Mouse (Mus musculus): ENCODE measurements around the gene Adam33. TPM values are rescaled to one million over a fixed set of nuclear protein-coding genes. Genes with fewer than 3 reads are reported as not detected.

The Adam33 gene
- polyA plus RNA-seq, 1 experiment from 2014 or later: 0.34 TPM

DNA sequence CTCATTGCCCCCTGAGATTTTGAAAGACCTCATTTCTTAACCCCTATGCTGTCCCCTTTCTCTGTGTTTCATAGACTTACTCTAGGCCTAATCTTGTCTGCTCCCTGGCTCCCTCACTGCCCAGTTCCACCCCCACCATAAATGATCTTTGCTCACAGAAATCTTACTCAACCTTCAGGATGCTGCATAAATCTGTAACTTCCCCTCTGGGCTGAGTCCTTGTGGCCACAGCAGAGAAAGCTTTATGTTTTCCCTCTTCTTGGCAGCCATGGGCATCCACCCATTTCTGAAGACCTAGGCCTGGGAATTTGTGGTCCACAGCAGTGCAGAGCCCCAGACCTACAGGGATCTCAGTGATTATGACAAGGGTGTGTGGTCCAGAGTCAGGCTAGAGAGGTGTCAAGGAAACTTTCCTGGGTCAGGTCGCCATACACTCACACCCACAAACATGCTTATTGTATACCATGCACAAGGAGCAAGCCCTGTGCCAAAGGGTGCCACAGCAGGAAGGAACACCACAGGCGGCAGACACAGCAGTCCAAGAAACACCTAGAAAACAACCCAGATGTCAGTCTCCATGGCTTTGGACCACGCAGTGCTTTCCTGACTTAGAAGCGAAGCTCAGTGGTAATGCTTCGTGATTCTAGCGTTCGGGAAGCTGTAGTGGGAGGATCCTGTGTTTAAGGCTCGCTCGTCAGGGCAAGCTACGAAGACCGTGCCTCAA, 23.2 kb upstream of the Adam33 start, which contains the start of gene Siglec1:
Siglec1 (minus strand) TSS at position 99 of the 724 bp plus-strand sequence.
- no peaks in the 10 kb centered on the region for H3K27me3 ChIP-seq
- H3K9ac ChIP-seq: no peak within 1 kb of the TSS
- H3K4me2 ChIP-seq: no peak within 1 kb of the TSS
- H3K4me1 ChIP-seq: no peaks in the 10 kb centered on the region
- WGBS: 88% methylated on average over 11 of the region's 11 CpGs
- no peak for ATAC-seq
- H3K36me3 ChIP-seq (ENCODE audit: poor library complexity, severe bottlenecking): no peaks in the 10 kb centered on the region
- no peaks in the 10 kb centered on the region for H3K9me3 ChIP-seq (replicated peaks)
- no peak within 1 kb of the TSS for H3K27ac ChIP-seq
- no peak within 1 kb of the TSS for H3K4me3 ChIP-seq

DNA sequence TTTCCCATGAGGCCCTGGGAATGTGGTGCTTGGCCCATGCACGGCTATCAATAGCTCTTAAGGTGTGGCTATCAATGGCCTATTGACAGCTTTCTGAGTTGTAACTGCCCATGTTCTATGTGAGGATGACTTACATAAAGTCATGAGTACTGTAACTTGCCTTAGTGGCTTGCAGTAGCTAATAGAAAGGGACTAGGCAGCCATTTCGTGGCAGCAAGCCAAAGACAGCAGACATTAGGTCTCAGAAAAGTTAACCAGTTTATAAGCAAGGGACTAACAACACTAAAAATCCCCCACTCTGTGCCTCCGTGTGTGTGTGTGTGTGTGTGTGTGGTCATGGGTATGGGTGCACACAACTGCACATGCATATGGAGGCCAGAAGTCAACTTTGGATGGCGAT, 20.6 kb upstream of the Adam33 start:
- Histone ChIP-seq H3K27me3 (0 out of 2 replicates have a peak, but pooled peaks cover 2% of the 10 kb centered on the region), H3K4me3 (no peak overlapping the region), H3K9me3 (replicated peaks) (no peaks in the 10 kb centered on the region), H3K9ac (no peak overlapping the region), H3K4me1 (no peaks in the 10 kb centered on the region), H3K4me2 (no peak overlapping the region), H3K27ac (no peak overlapping the region), H3K36me3 (ENCODE audit: poor library complexity, severe bottlenecking) (no peaks in the 10 kb centered on the region)
- WGBS: 88% methylated on average over 4 of the region's 4 CpGs
- no peak for ATAC-seq

DNA sequence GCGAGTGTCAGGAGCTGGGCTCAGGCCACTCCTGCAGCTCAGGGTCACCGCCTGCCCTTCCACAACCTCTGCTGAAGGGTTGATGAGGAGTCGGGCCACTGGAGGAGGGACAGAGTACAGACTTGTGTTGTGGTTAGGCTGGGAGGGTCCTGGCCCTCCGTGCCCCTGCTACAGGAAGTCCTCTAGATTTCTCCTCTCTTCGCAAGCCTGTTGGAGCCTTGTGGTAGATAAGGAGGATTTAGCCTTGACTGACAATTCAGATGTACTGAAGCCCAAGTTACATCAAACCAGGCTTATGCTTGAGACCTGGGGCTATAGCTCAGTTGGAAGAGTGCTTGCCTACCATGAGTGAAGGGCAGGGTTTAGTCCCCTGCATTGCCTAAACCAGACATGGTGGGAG, 16.9 kb upstream of the Adam33 start:
- ATAC-seq: no peak
- WGBS: 88% methylated on average over 5 of the region's 5 CpGs
- Histone ChIP-seq H3K9ac (no peak overlapping the region), H3K36me3 (ENCODE audit: poor library complexity, severe bottlenecking) (no peaks in the 10 kb centered on the region), H3K4me2 (no peak overlapping the region), H3K27me3 (0 out of 2 replicates have a peak, but pooled peaks cover 2% of the 10 kb centered on the region), H3K9me3 (replicated peaks) (no peaks in the 10 kb centered on the region), H3K4me1 (no peaks in the 10 kb centered on the region), H3K27ac (no peak overlapping the region), H3K4me3 (no peak overlapping the region)

DNA sequence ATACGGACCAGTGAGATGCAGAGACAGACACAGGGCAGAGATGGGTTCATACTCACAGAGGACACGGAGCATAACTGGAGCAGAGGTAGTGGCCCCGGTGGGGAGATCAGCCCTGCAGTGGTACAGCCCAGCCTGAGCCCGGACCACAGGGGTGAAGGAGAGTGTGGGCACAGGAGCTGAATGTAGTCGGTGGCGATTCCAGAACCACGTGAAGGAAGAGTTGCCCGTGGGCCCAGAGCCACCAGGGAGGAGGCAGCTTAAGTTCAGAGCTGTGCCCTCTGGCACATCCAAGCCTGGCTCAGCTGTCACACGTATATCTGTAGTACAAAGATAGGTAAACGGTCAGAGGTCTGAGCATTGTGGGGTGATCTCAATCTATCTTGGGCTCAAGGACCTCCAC, 8.9 kb upstream of the Adam33 start:
- Histone ChIP-seq H3K9ac (no peak overlapping the region), H3K27me3 (no peaks in the 10 kb centered on the region), H3K4me3 (no peak overlapping the region), H3K4me2 (no peak overlapping the region), H3K36me3 (ENCODE audit: poor library complexity, severe bottlenecking) (no peaks in the 10 kb centered on the region), H3K9me3 (replicated peaks) (no peaks in the 10 kb centered on the region), H3K4me1 (no peaks in the 10 kb centered on the region), H3K27ac (no peak overlapping the region)
- no peak for ATAC-seq
- 88% methylated on average over 10 of the region's 10 CpGs for WGBS

DNA sequence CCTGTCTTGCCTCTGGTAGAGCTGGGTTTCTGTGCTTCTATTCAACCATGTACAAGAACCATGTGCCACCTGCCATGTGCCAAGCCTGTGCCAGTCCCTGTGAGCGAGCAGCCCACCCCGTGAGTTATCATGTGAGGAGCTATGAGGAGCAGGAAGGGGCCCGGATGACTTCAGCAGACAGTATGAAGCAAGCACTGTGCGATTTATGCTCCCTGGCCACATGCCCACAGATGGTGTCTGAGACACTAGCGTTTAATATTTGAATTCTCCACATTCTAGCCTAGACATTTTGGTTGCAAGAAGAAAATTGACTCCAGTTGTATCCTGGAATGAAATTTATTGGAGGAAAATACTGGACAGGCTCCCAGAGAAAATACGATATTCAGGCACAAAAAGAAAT, 3.9 kb upstream of the Adam33 start:
- ATAC-seq: no peak
- H3K9ac ChIP-seq: no peak overlapping the region
- no peaks in the 10 kb centered on the region for H3K36me3 ChIP-seq (ENCODE audit: poor library complexity, severe bottlenecking)
- H3K27me3 ChIP-seq: peaks cover 21% of the 10 kb centered on the region
- H3K27ac ChIP-seq: no peak overlapping the region
- H3K4me1 ChIP-seq: peaks cover 4% of the 10 kb centered on the region
- no peaks in the 10 kb centered on the region for H3K9me3 ChIP-seq (replicated peaks)
- H3K4me2 ChIP-seq: no peak overlapping the region
- H3K4me3 ChIP-seq: no peak overlapping the region
- 84% methylated on average over 6 of the region's 6 CpGs for WGBS

DNA sequence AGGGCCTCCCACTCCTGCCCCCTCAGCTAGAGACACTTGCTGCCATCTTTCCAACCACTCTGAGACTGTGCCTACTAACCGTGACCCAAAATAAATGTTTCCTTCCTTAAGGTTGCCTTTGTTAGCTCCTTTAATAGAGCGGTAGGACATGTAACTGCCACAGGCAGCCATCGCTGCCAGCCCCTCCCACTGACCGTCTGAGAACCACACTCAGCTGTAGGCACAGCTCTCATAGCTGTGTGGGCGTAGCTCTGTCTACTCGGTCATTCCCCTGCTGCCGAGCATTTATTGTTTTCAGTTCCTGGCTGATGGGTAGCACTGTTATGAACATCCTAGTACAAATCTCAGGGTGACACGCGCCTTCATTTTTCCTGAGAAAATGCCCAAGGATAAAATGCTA, 2.7 kb upstream of the Adam33 start:
- no peak overlapping the region for H3K4me2 ChIP-seq
- H3K36me3 ChIP-seq (ENCODE audit: poor library complexity, severe bottlenecking): no peaks in the 10 kb centered on the region
- H3K4me3 ChIP-seq: no peak overlapping the region
- no peaks in the 10 kb centered on the region for H3K9me3 ChIP-seq (replicated peaks)
- no peak overlapping the region for H3K9ac ChIP-seq
- no peak overlapping the region for H3K27ac ChIP-seq
- peaks cover 32% of the 10 kb centered on the region for H3K27me3 ChIP-seq
- 71% methylated on average over 9 of the region's 9 CpGs for WGBS
- no peak for ATAC-seq
- H3K4me1 ChIP-seq: peaks cover 4% of the 10 kb centered on the region

DNA sequence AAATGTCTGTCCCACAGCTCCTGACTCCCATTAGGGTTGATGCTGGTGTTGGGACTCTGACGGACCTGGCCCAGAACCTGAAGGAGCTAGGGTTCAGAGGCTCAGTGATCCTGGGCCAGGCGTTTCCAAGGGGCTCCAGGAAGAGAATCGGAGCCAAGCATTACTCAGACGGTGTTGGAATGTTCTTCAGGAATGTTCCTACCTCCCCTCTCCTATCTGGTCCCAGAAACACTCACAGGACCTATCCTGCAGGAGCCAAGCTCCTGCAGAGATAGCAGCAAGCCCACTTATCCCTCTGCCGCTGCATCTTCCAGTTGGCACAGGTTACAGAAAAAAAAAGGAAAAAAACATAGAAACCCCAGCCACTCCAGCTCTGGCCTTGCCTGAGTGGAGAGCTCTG, 2.0 kb downstream of the Adam33 start:
- Histone ChIP-seq H3K9me3 (replicated peaks) (no peaks in the 10 kb centered on the region), H3K4me2 (no peak overlapping the region), H3K4me3 (no peak overlapping the region), H3K27me3 (peaks cover 44% of the 10 kb centered on the region), H3K27ac (no peak overlapping the region), H3K9ac (no peak overlapping the region), H3K36me3 (ENCODE audit: poor library complexity, severe bottlenecking) (no peaks in the 10 kb centered on the region), H3K4me1 (peaks cover 9% of the 10 kb centered on the region)
- ATAC-seq: no peak
- WGBS: 77% methylated on average over 5 of the region's 5 CpGs

DNA sequence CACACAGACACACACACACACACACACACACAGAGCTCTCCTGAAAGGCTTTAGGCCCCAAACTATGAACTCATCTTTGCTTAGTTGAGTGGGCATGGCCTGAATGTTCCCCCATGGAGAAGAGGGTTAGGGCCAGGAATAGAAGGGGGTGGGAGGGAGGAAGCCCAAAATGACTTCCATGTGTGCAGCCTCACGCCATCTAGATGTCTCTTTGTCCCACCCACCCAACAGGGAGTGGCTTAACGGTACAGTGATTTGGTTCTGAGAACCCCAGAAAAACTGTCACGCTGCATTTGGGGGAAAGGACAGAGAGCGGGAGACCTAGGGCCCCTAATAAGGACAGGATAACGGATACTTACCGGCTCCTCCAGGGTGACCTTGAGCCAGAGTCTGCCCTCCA, 2.8 kb downstream of the Adam33 start:
- no peak for ATAC-seq
- H3K27me3 ChIP-seq: peaks cover 53% of the 10 kb centered on the region
- 74% methylated on average over 6 of the region's 6 CpGs for WGBS
- H3K4me1 ChIP-seq: peaks cover 11% of the 10 kb centered on the region
- H3K36me3 ChIP-seq (ENCODE audit: poor library complexity, severe bottlenecking): no peaks in the 10 kb centered on the region
- no peak overlapping the region for H3K27ac ChIP-seq
- no peak overlapping the region for H3K4me2 ChIP-seq
- no peak overlapping the region for H3K9ac ChIP-seq
- H3K9me3 ChIP-seq (replicated peaks): no peaks in the 10 kb centered on the region
- H3K4me3 ChIP-seq: no peak overlapping the region

DNA sequence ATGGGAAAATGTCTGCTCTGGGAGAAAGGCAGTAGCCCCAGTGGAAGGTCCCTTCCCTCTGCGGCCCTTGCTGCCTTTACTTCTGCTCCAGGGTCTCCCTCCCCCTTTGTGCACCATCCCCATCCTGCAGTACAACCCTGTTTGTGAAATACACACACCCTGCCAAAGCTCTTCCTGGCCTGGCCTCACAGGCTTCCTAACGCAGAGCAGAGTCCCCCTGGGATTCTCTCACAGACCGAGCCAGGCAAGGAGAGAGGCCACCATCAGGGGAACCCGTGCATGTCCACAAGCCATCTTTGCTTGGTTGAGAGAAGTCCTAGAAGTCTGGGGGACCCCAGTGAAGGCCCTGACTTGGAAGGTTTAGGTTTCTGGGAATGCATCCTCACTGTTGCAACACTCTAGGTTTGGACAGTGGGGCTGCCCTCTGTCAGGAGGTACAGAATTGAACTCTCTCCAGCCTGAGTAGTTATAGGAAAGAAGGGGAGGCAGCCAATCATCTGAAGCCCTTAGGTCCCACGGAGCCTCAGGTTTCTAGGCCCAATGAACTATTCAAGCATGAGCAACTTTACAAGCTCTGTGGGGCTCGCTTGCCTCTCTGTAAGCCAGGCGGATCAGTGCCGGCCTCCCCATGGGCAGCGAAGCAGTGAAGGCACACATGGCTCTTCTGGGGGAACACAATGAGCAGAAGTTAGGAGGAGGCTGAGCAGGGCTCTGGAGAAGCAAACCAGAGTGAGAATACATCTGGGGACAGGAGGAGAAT, 3.7 kb downstream of the Adam33 start:
- ATAC-seq: no peak
- H3K27me3 ChIP-seq: peaks cover 60% of the 10 kb centered on the region
- H3K27ac ChIP-seq: no peak overlapping the region
- peaks cover 19% of the 10 kb centered on the region for H3K4me1 ChIP-seq
- no peaks in the 10 kb centered on the region for H3K9me3 ChIP-seq (replicated peaks)
- no peak overlapping the region for H3K4me2 ChIP-seq
- no peaks in the 10 kb centered on the region for H3K36me3 ChIP-seq (ENCODE audit: poor library complexity, severe bottlenecking)
- no peak overlapping the region for H3K4me3 ChIP-seq
- no peak overlapping the region for H3K9ac ChIP-seq
- WGBS: 55% methylated on average over 9 of the region's 9 CpGs

DNA sequence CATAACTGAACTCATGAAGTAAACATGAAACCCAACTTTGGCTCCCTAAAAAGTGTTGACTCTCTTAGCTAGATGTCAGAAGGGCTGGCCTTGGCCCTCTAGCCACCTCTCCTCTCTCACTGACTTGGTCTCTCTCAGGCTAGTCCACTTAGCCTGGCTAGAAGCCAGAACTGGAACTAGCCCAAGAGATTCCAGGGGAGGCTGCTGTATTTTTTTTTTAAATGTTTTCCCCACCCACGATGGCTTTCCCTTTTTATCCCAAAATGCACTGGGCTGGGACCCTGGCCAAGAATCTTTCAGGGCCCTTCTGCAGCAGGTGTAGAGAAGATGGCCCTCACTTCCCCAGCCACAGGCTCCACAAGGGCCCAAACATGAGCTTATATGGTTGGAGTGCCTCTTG, 4.2 kb downstream of the Adam33 start:
- Histone ChIP-seq H3K27me3 (peaks cover 60% of the 10 kb centered on the region), H3K4me1 (peaks cover 25% of the 10 kb centered on the region), H3K4me2 (no peak overlapping the region), H3K4me3 (no peak overlapping the region), H3K27ac (no peak overlapping the region), H3K36me3 (ENCODE audit: poor library complexity, severe bottlenecking) (no peaks in the 10 kb centered on the region), H3K9ac (no peak overlapping the region), H3K9me3 (replicated peaks) (no peaks in the 10 kb centered on the region)
- 17% methylated on average over 1 of the region's 1 CpGs for WGBS
- no peak for ATAC-seq

DNA sequence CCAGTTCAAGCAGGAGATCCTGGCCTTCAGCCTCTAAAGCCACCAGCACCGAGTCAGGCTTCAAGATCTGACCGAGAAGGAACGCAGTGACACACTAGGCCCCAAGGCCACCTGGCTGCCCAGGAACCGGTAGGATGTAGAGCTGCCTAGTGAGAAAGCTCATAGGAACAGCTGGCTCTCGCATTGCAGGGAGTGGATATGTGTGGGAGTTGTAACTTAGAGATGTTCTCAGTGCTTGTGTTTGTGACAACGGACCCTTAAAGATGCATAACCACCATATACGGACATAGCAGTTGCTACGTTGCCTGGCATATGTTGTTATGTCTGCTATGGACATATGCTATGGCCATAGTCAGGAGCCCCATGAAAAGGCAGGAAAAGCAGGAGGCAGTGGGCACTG, 4.9 kb downstream of the Adam33 start:
- Histone ChIP-seq H3K9me3 (replicated peaks) (no peaks in the 10 kb centered on the region), H3K9ac (no peak overlapping the region), H3K4me1 (peaks cover 32% of the 10 kb centered on the region), H3K36me3 (ENCODE audit: poor library complexity, severe bottlenecking) (no peaks in the 10 kb centered on the region), H3K4me2 (no peak overlapping the region), H3K4me3 (no peak overlapping the region), H3K27ac (no peak overlapping the region), H3K27me3 (peaks cover 64% of the 10 kb centered on the region)
- WGBS: 94% methylated on average over 8 of the region's 8 CpGs
- no peak for ATAC-seq

DNA sequence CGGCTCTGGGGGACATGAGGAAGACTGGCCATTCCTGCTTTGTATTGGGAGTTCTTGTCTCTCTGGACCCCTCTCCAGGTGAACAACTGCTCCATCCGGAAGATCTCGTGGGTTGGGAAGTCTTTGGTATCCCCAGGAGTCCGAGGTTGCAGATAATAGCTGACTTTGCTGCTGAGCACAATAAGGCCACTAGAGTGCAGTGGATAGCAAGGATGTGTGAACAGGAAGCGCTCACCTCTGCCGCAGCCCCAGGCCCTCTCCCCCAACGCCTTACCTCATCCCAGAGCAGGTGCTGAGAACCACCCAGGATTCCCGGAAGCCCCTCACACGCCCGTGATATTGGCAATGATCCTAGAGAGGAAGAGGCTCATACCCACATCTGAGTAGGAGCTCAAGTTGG, 7.4 kb downstream of the Adam33 start:
- H3K4me1 ChIP-seq: peaks cover 30% of the 10 kb centered on the region
- H3K4me2 ChIP-seq: no peak overlapping the region
- H3K27ac ChIP-seq: no peak overlapping the region
- 2% methylated on average over 10 of the region's 10 CpGs for WGBS
- H3K9ac ChIP-seq: no peak overlapping the region
- peak; percentile 19; the same call in 1 of the 2 replicates for ATAC-seq
- H3K27me3 ChIP-seq: peaks cover 65% of the 10 kb centered on the region
- no peak overlapping the region for H3K4me3 ChIP-seq
- H3K36me3 ChIP-seq (ENCODE audit: poor library complexity, severe bottlenecking): no peaks in the 10 kb centered on the region
- H3K9me3 ChIP-seq (replicated peaks): no peaks in the 10 kb centered on the region
